9 mouse cellular contexts compared by ENCODE assay signal in genomic region chr10:93336462-93336931, GRCm38 (mm10). TPM values are rescaled to one million over a fixed set of nuclear protein-coding genes. Genes with fewer than 3 reads are reported as not detected.
DNase-seq lines count a peak whose midpoint lies in the region; ATAC-seq and TF ChIP-seq lines count a peak whose summit lies in the region.
"Had no signal": no experiment of that assay in that cellular context is flagged by ENCODE, and none has a peak within 500 bp of the region (broad histone marks: within the 10 kb centered on the region; RNA-seq: fewer than 3 reads in every experiment).

No protein-coding gene starts in this region.

- H3K27ac ChIP-seq in spleen, adult 2 months (ENCODE audit: insufficient read depth, low read length), result peak overlapping the region; percentile 54
- H3K27ac ChIP-seq in heart, embryonic 11.5 days (ENCODE audit: low read depth, low read length), result peak overlapping the region; percentile 79
- no peak overlapping the region for H3K27ac ChIP-seq in liver, embryonic 14.5 days

- H3K4me2 ChIP-seq in heart, embryonic 11.5 days, result no peak overlapping the region
- H3K4me2 ChIP-seq in liver, embryonic 14.5 days (ENCODE audit: low read depth), result peak overlapping the region; percentile 15; the same call in 1 of the 2 replicates

- no peaks in the 10 kb centered on the region for H3K36me3 ChIP-seq in spleen, adult 2 months (ENCODE audit: control insufficient read depth, insufficient read depth, low read length)
- no peaks in the 10 kb centered on the region for H3K36me3 ChIP-seq in heart, embryonic 11.5 days (ENCODE audit: control insufficient read depth, insufficient read depth, low read length)
- no peaks in the 10 kb centered on the region for H3K36me3 ChIP-seq in liver, embryonic 14.5 days (replicated peaks; ENCODE audit: control insufficient read depth, insufficient read depth, low read depth)

- TF ChIP-seq CTCF in spleen, adult 2 months (IDR thresholded peaks at IDR 0.05; ENCODE audit: extremely low read depth, insufficient read depth, insufficient read length, insufficient replicate concordance), result no peak
- no peak for TF ChIP-seq CTCF in liver, embryonic 14.5 days (IDR thresholded peaks at IDR 0.05; ENCODE audit: low read depth)

- no peak for TF ChIP-seq POLR2A in spleen, adult 2 months (IDR thresholded peaks at IDR 0.05; ENCODE audit: low read depth, low read length)

- peaks cover 18% of the 10 kb centered on the region for H3K4me1 ChIP-seq in spleen, adult 2 months (ENCODE audit: control insufficient read depth, insufficient read depth, insufficient read length)
- H3K4me1 ChIP-seq in heart, embryonic 11.5 days (ENCODE audit: control insufficient read depth, insufficient read depth, low read length), result peaks cover 16% of the 10 kb centered on the region
- H3K4me1 ChIP-seq in liver, embryonic 14.5 days (replicated peaks; ENCODE audit: control insufficient read depth in 2 of 2, insufficient read depth in 2 of 2, low read length in 1 of 2), result peaks cover 0 to 27% of the 10 kb centered on the region in 2 experiments; a peak in 2 of 4 replicates

- ATAC-seq in heart, embryonic 11.5 days (replicated peaks; ENCODE audit: insufficient number of reproducible peaks, low FRiP score, low TSS enrichment), result peak; percentile 32; the same call in 1 of the 2 replicates
- no peak for ATAC-seq in liver, embryonic 14.5 days (ENCODE audit: insufficient read depth)
- ATAC-seq: forebrain, embryonic 14.5 days; Patski had no signal

- intact Hi-C loops in left cerebral cortex, postnatal 4 days (cut with DNase I), result no loop called here

- H3K9me3 ChIP-seq in heart, embryonic 11.5 days (replicated peaks; ENCODE audit: control insufficient read depth, low read length), result 0 out of 2 replicates have a peak, but pooled peaks cover 2% of the 10 kb centered on the region
- H3K9me3 ChIP-seq in liver, embryonic 14.5 days (ENCODE audit: control insufficient read depth, low read length), result no peaks in the 10 kb centered on the region

- DNase-seq in spleen, adult 2 months (ENCODE audit: low read depth in 1 of 2, low spot score in 2 of 2), result no peak
- DNase-seq in spleen, postnatal 10 days (ENCODE audit: low spot score in 2 of 2), result no peak
- DNase-seq in liver, embryonic 14.5 days (ENCODE audit: low read depth in 3 of 3, low spot score in 3 of 3), result no peak
- no peak for DNase-seq in ovary, postnatal 10 days (ENCODE audit: low spot score)
- no peak for DNase-seq in left cerebral cortex, postnatal 4 days
- DNase-seq in layer of hippocampus, adult 9-11 months, result no peak

- H3K4me3 ChIP-seq in spleen, adult 2 months (ENCODE audit: extremely low read depth, insufficient read depth, insufficient read length), result peak overlapping the region; percentile 1; the same call in 1 of the 2 replicates
- H3K4me3 ChIP-seq in heart, embryonic 11.5 days (ENCODE audit: low read depth, low read length), result no peak overlapping the region
- H3K4me3 ChIP-seq in liver, embryonic 14.5 days (ENCODE audit: insufficient read depth in 1 of 2, low read depth in 2 of 2, low read length in 2 of 2), result no peak overlapping the region

- no peaks in the 10 kb centered on the region for H3K27me3 ChIP-seq in spleen, adult 2 months (ENCODE audit: control insufficient read depth, insufficient read depth, low read length)
- H3K27me3 ChIP-seq in heart, embryonic 11.5 days (ENCODE audit: control insufficient read depth, insufficient read depth, low read length), result no peaks in the 10 kb centered on the region
- no peaks in the 10 kb centered on the region for H3K27me3 ChIP-seq in liver, embryonic 14.5 days (ENCODE audit: control insufficient read depth, insufficient read depth, low read length)
- H3K27me3 ChIP-seq: Patski had no signal

- H3K9ac ChIP-seq in heart, embryonic 11.5 days (ENCODE audit: low read depth, low read length), result no peak overlapping the region
- H3K9ac ChIP-seq in liver, embryonic 14.5 days (replicated peaks), result no peak overlapping the region

- TF ChIP-seq EP300 in liver, embryonic 14.5 days (IDR thresholded peaks at IDR 0.05; ENCODE audit: low read depth), result no peak

- WGBS in spleen, adult 2 months, result 10% methylated on average over 6 of the region's 6 CpGs
- WGBS in heart, embryonic 11.5 days (ENCODE audit: insufficient replicate concordance), result 44% methylated on average over 6 of the region's 6 CpGs
- 8% methylated on average over 6 of the region's 6 CpGs for WGBS in liver, embryonic 14.5 days (ENCODE audit: insufficient replicate concordance)

RNA-seq across cellular contexts. Expression of gene Elk3, which starts 25.6 kb away (rescaled TPM):
- 37.4 and 48.6 TPM in 2 replicates for polyA plus RNA-seq in spleen, adult 2 months (2012; rRNA removed)
- 39.9 and 42.1 TPM in 2 replicates for polyA plus RNA-seq in heart, embryonic 11.5 days (2014; fragmentation: Nextera tagmentation; extraction: Ambion mirVana)
- 3.1 and 4.6 TPM in 2 replicates for polyA plus RNA-seq in liver, embryonic 14.5 days (2012; rRNA removed)
- polyA plus RNA-seq in liver, embryonic 14.5 days (2014; fragmentation: Nextera tagmentation; extraction: Ambion mirVana), result 3.7 and 4.0 TPM in 2 replicates
- 10 to 100 TPM; 13.4 to 16.0 TPM for total RNA-seq in left cerebral cortex, postnatal 4 days (2021)
